Mouse (Mus musculus) spleen, adult 2 months (tissue): ENCODE measurements around the gene Cib1.

Experiments used
- CTCF ChIP-seq: fragments of 200-500 bp; IDR thresholded peaks from 2 replicates; pipeline ENCODE4 v1.5.1; 2011; ENCODE audit warnings: mild to moderate bottlenecking, inconsistent platforms; ENCODE audit not compliant: insufficient read depth, insufficient read length, insufficient replicate concordance; ENCODE audit errors: extremely low read depth
- POLR2A ChIP-seq: fragments of 200-500 bp; IDR thresholded peaks from 2 replicates; pipeline ENCODE4 v1.6.1; 2011; ENCODE audit warnings: low read depth, low read length, inconsistent platforms

DNA sequence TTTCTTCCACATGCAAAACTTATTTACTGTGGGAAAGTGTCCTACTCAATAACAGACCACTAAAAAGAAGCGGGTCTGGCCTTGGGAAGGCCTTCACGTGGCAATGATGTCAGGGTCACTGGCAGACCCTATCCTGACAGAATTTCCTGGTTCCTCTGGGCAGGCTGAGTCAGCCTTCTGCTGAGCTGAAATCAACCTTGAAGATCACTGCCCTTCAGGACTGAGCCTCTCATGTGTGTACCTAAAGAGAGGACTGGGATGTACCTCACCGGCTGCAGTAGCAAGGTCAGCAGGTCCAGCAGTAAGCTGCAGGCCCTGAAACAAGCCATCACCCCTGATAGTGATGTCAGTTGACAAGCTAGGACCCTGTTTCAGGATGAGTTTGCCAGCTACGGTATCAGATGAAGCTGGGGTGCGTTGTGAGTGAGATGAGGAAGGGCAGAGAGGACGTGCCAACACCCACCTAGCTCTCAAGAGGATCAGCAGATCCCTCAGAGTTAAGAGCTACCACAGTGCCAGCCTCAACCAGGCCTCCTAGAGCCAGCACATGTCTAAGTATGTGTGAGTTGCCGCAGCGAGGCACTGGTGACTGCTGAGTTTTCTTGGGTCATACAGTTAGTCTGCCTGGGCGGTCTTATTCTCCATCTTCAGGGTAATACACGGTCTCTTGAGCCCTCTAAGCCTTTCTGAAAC, 54.4 kb downstream of the Cib1 start:
- TF ChIP-seq POLR2A (no peak), CTCF (no peak)
